Mouse (Mus musculus): ENCODE measurements around the gene Fbxw16. TPM values are rescaled to one million over a fixed set of nuclear protein-coding genes. Genes with fewer than 3 reads are reported as not detected.
"Not testable (repeated sequence)": the region's sequence is repeated elsewhere in the genome, so short reads cannot be mapped to it uniquely, and the experiment has no call there.

The Fbxw16 gene
- total RNA-seq (2021), result not detected
- long read RNA-seq, experiment 1, result 0 reads
- long read RNA-seq, experiment 2, result 0 reads

DNA sequence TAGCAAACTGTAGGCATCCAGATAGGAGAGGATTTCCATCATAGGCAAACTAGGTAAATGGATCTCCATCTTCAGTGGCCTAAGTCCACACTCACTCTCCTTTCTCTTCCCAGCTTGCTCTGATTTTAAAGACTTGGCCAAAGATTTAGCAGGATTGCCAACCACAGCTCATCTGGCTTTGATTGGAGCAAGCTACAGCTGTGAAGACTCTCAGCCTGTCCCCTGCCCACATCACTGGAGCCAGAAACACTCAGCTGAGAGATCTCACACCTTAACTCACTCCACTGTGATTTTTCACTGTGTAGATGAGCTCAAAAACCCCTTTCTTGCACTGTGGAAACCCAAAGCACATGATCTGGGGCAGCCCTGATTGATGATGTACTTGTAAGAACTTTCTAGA, at the start of gene Fbxw16:
TSS of gene Fbxw16 (minus strand) at position 101 of the 400 bp plus-strand sequence.
- Histone ChIP-seq H3K4me3 (no peak within 1 kb of the TSS), H3K27ac (no peak within 1 kb of the TSS)
- TF ChIP-seq CTCF (conservative IDR thresholded peaks at IDR 0.05), result no peak
- DNase-seq (ENCODE audit: low spot score in 2 of 2), result no peak

DNA sequence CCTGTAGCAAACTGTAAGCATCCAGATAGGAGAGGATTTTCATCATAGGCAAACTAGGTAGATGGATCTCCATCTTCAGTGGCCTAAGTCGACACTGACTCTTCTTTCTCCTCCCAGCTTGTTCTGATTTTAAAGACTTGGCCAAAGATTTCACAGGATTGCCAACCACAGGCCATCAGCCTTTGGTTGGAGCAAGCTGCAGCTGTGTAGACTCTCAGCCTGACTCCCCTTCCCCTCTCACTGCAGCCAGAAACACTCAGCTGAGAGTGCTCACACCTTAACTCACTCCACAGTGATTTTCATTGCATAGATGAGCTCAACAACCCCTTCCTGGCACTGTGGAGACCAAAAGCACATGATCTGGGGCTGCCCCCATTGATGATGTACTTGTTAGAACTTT, 46.8 kb upstream of the Fbxw16 start, which contains the start of gene Fbxw19:
TSS of gene Fbxw19 (minus strand) at position 101 of the 400 bp plus-strand sequence.
- not testable (repeated sequence) for DNase-seq (ENCODE audit: low spot score in 2 of 2); H3K27ac ChIP-seq; H3K4me3 ChIP-seq

DNA sequence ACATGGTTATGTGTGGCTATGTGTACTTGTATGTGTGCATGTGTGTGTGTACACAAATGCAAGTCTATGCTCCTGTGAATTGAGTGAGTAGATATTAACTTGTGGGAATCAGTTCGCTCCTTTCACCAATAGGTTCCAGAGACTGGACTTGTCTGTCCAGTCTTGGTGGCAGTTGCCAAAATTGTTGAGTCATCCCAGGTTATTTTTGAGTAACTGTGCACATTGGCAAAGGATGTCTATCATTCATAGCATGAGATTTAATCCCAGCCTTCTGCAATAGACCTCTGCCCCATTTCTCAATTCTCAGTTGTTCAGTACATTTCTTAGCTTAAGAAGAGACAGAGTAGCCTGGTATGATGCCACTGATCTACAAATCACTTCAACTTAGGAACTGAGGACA, 16.0 kb downstream of the Fbxw16 start:
- H3K4me3 ChIP-seq, result no peak overlapping the region
- no peak for TF ChIP-seq CTCF (conservative IDR thresholded peaks at IDR 0.05)
- no peak for DNase-seq (ENCODE audit: low spot score in 2 of 2)
- no peak overlapping the region for H3K27ac ChIP-seq

DNA sequence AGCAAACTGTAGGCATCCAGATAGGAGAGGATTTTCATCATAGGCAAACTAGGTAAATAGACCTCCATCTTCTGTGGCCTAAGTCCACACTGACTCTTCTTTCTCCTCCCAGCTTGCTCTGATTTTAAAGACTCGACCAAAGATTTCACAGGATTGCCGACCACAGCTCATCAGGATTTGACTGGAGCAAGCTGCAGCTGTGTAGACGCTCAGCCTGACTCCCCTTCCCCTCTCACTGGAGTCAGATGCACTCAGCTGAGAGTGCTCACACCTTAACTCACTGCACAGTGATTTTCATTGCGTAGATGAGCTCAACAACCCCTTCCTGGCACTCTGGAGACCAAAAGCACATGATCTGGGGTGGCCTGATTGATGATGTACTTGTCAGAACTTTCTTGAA, 44.7 kb downstream of the Fbxw16 start, which contains the start of gene Fbxw22:
TSS of gene Fbxw22 (minus strand) at position 101 of the 400 bp plus-strand sequence.
- not testable (repeated sequence) for H3K4me3 ChIP-seq, H3K27ac ChIP-seq

More for the DNA sequence above, 44.7 kb downstream of the Fbxw16 start, which contains the start of gene Fbxw22:
- not testable (repeated sequence) for DNase-seq (ENCODE audit: low spot score in 2 of 2)

Other genes starting within 250 kb of the Fbxw16 start
- not detected for gene Fbxw20, start 214.4 kb downstream of the Fbxw16 start, total RNA-seq (2021)
- gene Fbxw14, start 161.5 kb downstream of the Fbxw16 start, total RNA-seq (2021), result not detected
- not detected for gene Fbxw28, start 109.5 kb downstream of the Fbxw16 start, total RNA-seq (2021)
- not detected for gene Fbxw22, start 44.8 kb downstream of the Fbxw16 start, total RNA-seq (2021)
- gene Fbxw19, start 46.7 kb upstream of the Fbxw16 start, total RNA-seq (2021), result not detected
- gene Fbxw15, start 119.1 kb upstream of the Fbxw16 start, total RNA-seq (2021), result not detected
- not detected for gene Fbxw24, start 176.9 kb upstream of the Fbxw16 start, total RNA-seq (2021)
- gene Fbxw25, start 215.5 kb upstream of the Fbxw16 start, total RNA-seq (2021), result not detected